In the genomic region with DNA sequence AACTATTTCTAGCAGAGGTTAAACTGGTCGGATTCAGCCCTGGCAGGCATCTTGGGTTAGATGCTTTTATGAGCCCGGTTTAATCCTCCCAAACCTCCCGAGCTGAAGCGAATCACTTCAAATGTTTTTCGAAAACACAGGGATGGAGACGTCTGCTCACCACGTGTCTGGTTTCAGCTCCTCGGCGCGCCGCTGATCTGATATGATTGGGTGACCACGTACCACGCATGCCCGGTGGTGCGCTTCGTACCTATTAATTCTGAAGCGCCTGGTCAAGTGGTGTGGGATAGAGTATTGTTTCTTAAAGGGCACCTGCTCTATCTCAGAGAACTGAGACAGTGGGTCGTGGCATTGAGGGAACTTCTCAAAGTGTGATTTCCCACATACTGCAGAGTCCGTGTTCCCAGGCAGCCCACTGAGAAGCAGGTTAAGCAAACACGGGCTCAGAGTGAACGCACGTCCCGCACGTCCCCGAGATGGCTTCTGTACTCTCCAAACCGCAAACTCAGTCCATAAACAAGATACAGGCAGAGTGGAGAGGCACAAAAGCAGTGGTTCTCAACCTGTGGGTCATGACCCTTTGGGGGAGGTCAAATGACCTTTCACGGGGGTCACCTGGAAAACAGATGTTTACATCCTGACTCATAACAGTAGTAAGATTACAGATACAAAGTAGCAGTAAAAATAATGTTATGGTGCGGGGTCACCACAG, we compare ENCODE assay signal across 8 mouse cellular contexts. TPM values are rescaled to one million over a fixed set of nuclear protein-coding genes. Genes with fewer than 3 reads are reported as not detected.
DNase-seq lines count a peak whose midpoint lies in the region; ATAC-seq lines count a peak whose summit lies in the region.
"Had no signal": no experiment of that assay in that cellular context is flagged by ENCODE, and none has a peak within 500 bp of the region (broad histone marks: within the 10 kb centered on the region; RNA-seq: fewer than 3 reads in every experiment).

No protein-coding gene starts in this region.

- H3K4me1 ChIP-seq in lung, embryonic 16.5 days (replicated peaks; ENCODE audit: control insufficient read depth, insufficient read depth, low read length) = peaks cover 66% of the 10 kb centered on the region
- peaks cover 77% of the 10 kb centered on the region for H3K4me1 ChIP-seq in embryonic facial prominence, embryonic 13.5 days
- H3K4me1 ChIP-seq in neural tube, embryonic 15.5 days = peaks cover 35% of the 10 kb centered on the region

- ATAC-seq in lung, embryonic 16.5 days (ENCODE audit: low read depth) = no peak
- no peak for ATAC-seq in embryonic facial prominence, embryonic 13.5 days (ENCODE audit: insufficient number of reproducible peaks, insufficient read depth, low FRiP score, low TSS enrichment, low read depth)
- ATAC-seq in neural tube, embryonic 15.5 days (ENCODE audit: low FRiP score) = no peak

- H3K9ac ChIP-seq in lung, embryonic 16.5 days (ENCODE audit: low read length) = no peak overlapping the region
- 0 out of 2 replicates have a peak overlapping the region, but pooled peaks have one; percentile 16 for H3K9ac ChIP-seq in embryonic facial prominence, embryonic 13.5 days
- H3K9ac ChIP-seq in neural tube, embryonic 15.5 days (replicated peaks) = no peak overlapping the region
- H3K9ac ChIP-seq: midbrain, embryonic 12.5 days had no signal

- peak overlapping the region; percentile 78 for H3K27ac ChIP-seq in lung, embryonic 16.5 days (ENCODE audit: low read length)
- H3K27ac ChIP-seq in embryonic facial prominence, embryonic 13.5 days = peak overlapping the region; percentile 83
- no peak overlapping the region for H3K27ac ChIP-seq in neural tube, embryonic 15.5 days (replicated peaks)
- H3K27ac ChIP-seq: midbrain, embryonic 12.5 days had no signal

- H3K4me3 ChIP-seq in lung, embryonic 16.5 days (ENCODE audit: low read length) = no peak overlapping the region
- H3K4me3 ChIP-seq in embryonic facial prominence, embryonic 13.5 days = peak overlapping the region; percentile 23
- no peak overlapping the region for H3K4me3 ChIP-seq in neural tube, embryonic 15.5 days (replicated peaks)
- H3K4me3 ChIP-seq: midbrain, embryonic 12.5 days had no signal

- H3K36me3 ChIP-seq in lung, embryonic 16.5 days (ENCODE audit: control insufficient read depth, insufficient read depth, low read length) = no peaks in the 10 kb centered on the region
- H3K36me3 ChIP-seq in embryonic facial prominence, embryonic 13.5 days = no peaks in the 10 kb centered on the region
- H3K36me3 ChIP-seq in neural tube, embryonic 15.5 days = no peaks in the 10 kb centered on the region
- H3K36me3 ChIP-seq: midbrain, embryonic 12.5 days had no signal

- no peaks in the 10 kb centered on the region for H3K9me3 ChIP-seq in lung, embryonic 16.5 days (ENCODE audit: control insufficient read depth, low read length)
- no peaks in the 10 kb centered on the region for H3K9me3 ChIP-seq in embryonic facial prominence, embryonic 13.5 days
- no peaks in the 10 kb centered on the region for H3K9me3 ChIP-seq in neural tube, embryonic 15.5 days (replicated peaks)
- H3K9me3 ChIP-seq: midbrain, embryonic 12.5 days had no signal

- peak overlapping the region; percentile 15; the same call in 1 of the 2 replicates for H3K4me2 ChIP-seq in lung, embryonic 16.5 days (ENCODE audit: low read depth, low read length)
- H3K4me2 ChIP-seq in embryonic facial prominence, embryonic 13.5 days = peak overlapping the region; percentile 53
- H3K4me2 ChIP-seq in neural tube, embryonic 15.5 days = peak overlapping the region; percentile 6; the same call in 1 of the 2 replicates
- H3K4me2 ChIP-seq: midbrain, embryonic 12.5 days had no signal

- DNase-seq in lung, postnatal 10 days = no peak
- peak; percentile 68 for DNase-seq in kidney, adult 9 months
- no peak for DNase-seq in cerebellum, adult 11-12 months
- no peak for DNase-seq in MN1 (ENCODE audit: low spot score)

- WGBS in lung, embryonic 16.5 days = 49% methylated on average over 28 of the region's 28 CpGs
- 23% methylated on average over 28 of the region's 28 CpGs for WGBS in embryonic facial prominence, embryonic 13.5 days
- WGBS in neural tube, embryonic 15.5 days = 81% methylated on average over 28 of the region's 28 CpGs

- no peaks in the 10 kb centered on the region for H3K27me3 ChIP-seq in lung, embryonic 16.5 days (ENCODE audit: control insufficient read depth, insufficient read depth, low read depth, low read length)
- no peaks in the 10 kb centered on the region for H3K27me3 ChIP-seq in embryonic facial prominence, embryonic 13.5 days
- no peaks in the 10 kb centered on the region for H3K27me3 ChIP-seq in neural tube, embryonic 15.5 days (replicated peaks)
- H3K27me3 ChIP-seq: midbrain, embryonic 12.5 days had no signal

RNA-seq across cellular contexts. Expression of gene Rassf3, which starts 40.4 kb away (rescaled TPM):
- 19.7 and 20.7 TPM in 2 replicates for polyA plus RNA-seq in lung, embryonic 16.5 days (2015; fragmentation: Nextera tagmentation; extraction: Ambion mirVana)
- polyA plus RNA-seq in embryonic facial prominence, embryonic 13.5 days (2015; fragmentation: Nextera tagmentation; extraction: Ambion mirVana) = 17.7 and 20.8 TPM in 2 replicates
- polyA plus RNA-seq in neural tube, embryonic 15.5 days (2015; fragmentation: Nextera tagmentation; extraction: Ambion mirVana) = 6.7 and 7.1 TPM in 2 replicates
